Mouse (Mus musculus) myocyte (in vitro differentiated cells): ENCODE measurements around the gene Xylt1.

Experiments
- E2F4 ChIP-seq: IDR thresholded peaks from one replicate; pipeline ENCODE4 v1.6.1; 2011; ENCODE audit warnings: mild to moderate bottlenecking, control low read depth, moderate library complexity; ENCODE audit not compliant: insufficient read depth
- MAX ChIP-seq: IDR thresholded peaks from one replicate; pipeline ENCODE4 v1.6.1; 2011; ENCODE audit warnings: low read depth, mild to moderate bottlenecking, control low read depth
- MYOD1 ChIP-seq, 3 experiments: IDR thresholded peaks; one replicate each; pipeline ENCODE4 v1.6.1; 2011; ENCODE audit warnings: control low read depth in 2 of 3, low read depth in 2 of 3, mild to moderate bottlenecking in 2 of 3, moderate library complexity in 1 of 3; ENCODE audit not compliant: insufficient read length in 2 of 3, control insufficient read depth in 1 of 3
- MYOG ChIP-seq, 3 experiments: IDR thresholded peaks; one replicate each; pipeline ENCODE4 v1.6.1; 2011; ENCODE audit warnings: control low read depth in 2 of 3, low read depth in 2 of 3, mild to moderate bottlenecking in 2 of 3; ENCODE audit not compliant: insufficient read length in 2 of 3, control insufficient read depth in 1 of 3, insufficient read depth in 1 of 3
- POLR2A ChIP-seq: IDR thresholded peaks from one replicate; pipeline ENCODE4 v1.6.1; 2011; ENCODE audit warnings: low read depth, mild to moderate bottlenecking, control low read depth, moderate library complexity; ENCODE audit not compliant: insufficient read length
- POLR2AphosphoS2 ChIP-seq: IDR thresholded peaks from one replicate; pipeline ENCODE4 v1.6.1; 2011; ENCODE audit warnings: low read depth, control low read depth; ENCODE audit not compliant: insufficient read length
- REST ChIP-seq: IDR thresholded peaks from one replicate; pipeline ENCODE4 v1.6.1; 2011; ENCODE audit warnings: mild to moderate bottlenecking, control low read depth, moderate library complexity; ENCODE audit not compliant: insufficient read depth, insufficient read length
- SRF ChIP-seq: IDR thresholded peaks from one replicate; pipeline ENCODE4 v1.6.1; 2011; ENCODE audit warnings: low read depth; ENCODE audit not compliant: control insufficient read depth, insufficient read length
- TCF3 ChIP-seq: IDR thresholded peaks from one replicate; pipeline ENCODE4 v1.6.1; 2011; ENCODE audit warnings: low read depth, control low read depth; ENCODE audit not compliant: insufficient read length
- USF1 ChIP-seq: IDR thresholded peaks from one replicate; pipeline ENCODE4 v1.6.1; 2011; ENCODE audit warnings: low read depth, mild to moderate bottlenecking, control low read depth, moderate library complexity

DNA sequence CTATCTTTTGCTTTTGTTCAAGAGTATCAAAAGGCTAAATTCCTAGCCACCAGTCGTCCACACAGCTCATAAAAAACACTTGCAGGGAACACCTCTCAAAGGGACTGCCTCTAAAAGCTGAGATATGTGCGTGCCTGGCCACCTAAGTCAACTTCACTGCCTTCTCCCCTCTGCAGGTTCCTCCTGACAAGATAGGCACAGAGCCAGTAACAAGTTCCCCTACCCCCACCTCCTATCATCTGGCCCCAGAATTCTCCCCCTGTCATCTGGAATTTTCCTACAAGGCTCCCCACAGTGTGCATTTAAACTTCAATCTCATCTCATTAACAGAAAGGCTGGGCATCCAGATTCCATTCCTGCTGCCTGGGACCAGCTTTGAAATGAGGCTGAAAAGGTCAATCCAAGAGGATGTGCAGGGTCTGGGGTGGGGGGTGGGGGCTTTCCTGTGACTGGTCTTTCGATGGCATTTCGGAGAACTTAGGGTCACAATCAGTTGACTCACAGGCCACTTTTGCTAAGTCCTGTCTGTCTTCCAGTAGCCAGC lies 141.4 kb downstream of the Xylt1 start:
- TF ChIP-seq POLR2A = no peak
- TF ChIP-seq TCF3 = no peak
- no peak for TF ChIP-seq MYOD1 (IDR thresholded peaks at IDR 0.05; ENCODE audit: control insufficient read depth in 1 of 3, insufficient read length in 2 of 3, low read depth in 2 of 3)
- no peak for TF ChIP-seq POLR2AphosphoS2
- no peak for TF ChIP-seq USF1
- TF ChIP-seq SRF = no peak
- TF ChIP-seq MAX = no peak
- no peak for TF ChIP-seq E2F4
- TF ChIP-seq MYOG (IDR thresholded peaks at IDR 0.05; ENCODE audit: control insufficient read depth in 1 of 3, insufficient read depth in 1 of 3, insufficient read length in 2 of 3, low read depth in 2 of 3) = no peak
- TF ChIP-seq REST = no peak
